Mouse (Mus musculus): ENCODE results near the gene Gm43518. TPM values are rescaled to one million over a fixed set of nuclear protein-coding genes. Genes with fewer than 3 reads are reported as not detected.

The Gm43518 gene
- polyA plus RNA-seq, 1 experiment from 2014 or later = 0.56 TPM

DNA sequence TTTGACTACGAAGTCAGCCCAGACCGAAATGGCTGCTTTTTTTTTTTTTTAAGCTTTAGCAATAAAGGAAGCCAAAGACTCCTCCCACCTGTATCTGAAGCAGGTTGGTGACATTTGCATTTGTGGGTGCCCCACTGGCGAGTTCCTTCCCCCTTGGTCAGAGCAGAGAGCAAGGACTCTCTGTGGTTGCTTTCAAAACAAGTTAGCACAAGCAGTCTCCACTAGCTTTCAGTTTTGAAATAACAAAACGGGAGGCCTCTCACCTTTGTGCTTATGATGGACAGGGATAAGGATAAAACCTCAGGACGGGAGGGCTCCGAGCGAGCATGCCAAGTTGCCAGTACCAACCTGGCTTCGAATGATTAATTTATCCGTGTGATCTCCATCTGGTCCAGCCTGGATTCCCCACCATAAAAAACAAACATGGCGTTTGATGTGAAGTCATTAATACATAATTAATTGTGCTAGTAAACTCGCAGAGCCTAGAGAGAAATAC lies 47.4 kb downstream of the Gm43518 start:
- no peaks in the 10 kb centered on the region for H3K9me3 ChIP-seq (ENCODE audit: control insufficient read depth, low read length)
- 0 out of 2 replicates have a peak, but pooled peaks cover 3% of the 10 kb centered on the region for H3K4me1 ChIP-seq (replicated peaks; ENCODE audit: control insufficient read depth, insufficient read depth)
- 0 out of 2 replicates have a peak overlapping the region, but pooled peaks have one; percentile 23 for H3K9ac ChIP-seq (ENCODE audit: low read length)
- TF ChIP-seq EP300 (optimal IDR thresholded peaks at IDR 0.05) (peak; percentile 20), CTCF (IDR thresholded peaks at IDR 0.05; ENCODE audit: low read depth) (no peak)
- H3K4me2 ChIP-seq (replicated peaks; ENCODE audit: low read depth) = peak overlapping the region; percentile 88
- DNase-seq (ENCODE audit: low spot score) = peak; percentile 50
- 14% methylated on average over 11 of the region's 11 CpGs for WGBS
- H3K27ac ChIP-seq (replicated peaks) = peak overlapping the region; percentile 94
- peak overlapping the region; percentile 65 for H3K4me3 ChIP-seq (ENCODE audit: low read depth, low read length)
- H3K36me3 ChIP-seq (ENCODE audit: control insufficient read depth, insufficient read depth, low read length) = no peaks in the 10 kb centered on the region
- ATAC-seq (ENCODE audit: low FRiP score, low TSS enrichment) = no peak
- no peaks in the 10 kb centered on the region for H3K27me3 ChIP-seq (ENCODE audit: control insufficient read depth, insufficient read depth, low read length)

DNA sequence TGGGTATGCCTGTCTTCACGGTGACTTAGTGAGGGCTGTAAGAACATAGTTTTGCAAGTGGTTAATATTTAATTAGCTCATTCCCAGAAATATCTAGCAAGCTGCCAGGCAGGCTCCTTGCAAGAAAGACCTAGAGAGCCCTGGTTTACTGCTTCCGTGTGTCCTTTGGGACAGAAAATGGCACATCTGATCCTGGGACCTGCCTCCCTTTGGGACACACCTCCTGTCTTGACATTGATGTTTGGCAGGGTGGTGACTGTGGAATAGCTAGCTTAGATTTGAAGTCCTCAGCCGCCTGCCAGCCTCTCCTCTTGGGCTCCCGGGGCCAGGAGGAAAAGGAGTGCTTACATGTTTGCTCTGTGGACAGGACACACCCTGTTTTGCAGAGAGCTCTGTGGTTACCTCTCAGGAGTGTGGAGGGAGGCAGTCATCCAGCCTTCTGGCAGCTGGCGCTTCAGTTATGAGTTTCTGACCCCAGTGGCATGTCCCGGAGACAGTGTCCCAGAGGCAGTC lies 48.5 kb downstream of the Gm43518 start:
- peak overlapping the region; percentile 10; the same call in 1 of the 2 replicates for H3K4me3 ChIP-seq (ENCODE audit: low read depth, low read length)

DNA sequence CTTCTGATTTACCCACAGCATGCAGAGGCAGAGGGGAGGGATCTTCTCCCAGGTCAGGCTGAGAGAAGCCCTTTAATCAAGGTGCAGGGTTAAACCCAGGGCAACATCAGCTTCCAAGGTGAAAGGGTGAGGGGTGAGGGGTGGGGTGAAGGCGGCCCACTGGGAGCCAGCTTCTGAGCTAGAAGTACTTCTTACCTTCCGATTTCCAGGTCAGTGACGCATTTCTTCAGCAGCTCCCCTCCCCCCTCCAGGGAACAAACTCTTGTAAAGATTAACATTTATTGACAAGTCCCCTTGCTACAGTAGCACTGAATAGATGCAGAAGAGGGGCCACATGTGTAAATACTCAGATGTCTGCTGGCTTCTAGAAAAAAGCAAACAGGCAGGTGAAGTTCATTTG lies 50.0 kb downstream of the Gm43518 start:
- 37% methylated on average over 3 of the region's 3 CpGs for WGBS
- Histone ChIP-seq H3K9ac (ENCODE audit: low read length) (no peak overlapping the region), H3K27ac (replicated peaks) (peak overlapping the region; percentile 74), H3K9me3 (ENCODE audit: control insufficient read depth, low read length) (no peaks in the 10 kb centered on the region), H3K27me3 (ENCODE audit: control insufficient read depth, insufficient read depth, low read length) (no peaks in the 10 kb centered on the region), H3K4me3 (ENCODE audit: low read depth, low read length) (no peak overlapping the region), H3K4me1 (replicated peaks; ENCODE audit: control insufficient read depth, insufficient read depth) (0 out of 2 replicates have a peak, but pooled peaks cover 3% of the 10 kb centered on the region), H3K36me3 (ENCODE audit: control insufficient read depth, insufficient read depth, low read length) (no peaks in the 10 kb centered on the region), H3K4me2 (replicated peaks; ENCODE audit: low read depth) (no peak overlapping the region)
- TF ChIP-seq EP300 (optimal IDR thresholded peaks at IDR 0.05) = no peak
- no peak for TF ChIP-seq CTCF (IDR thresholded peaks at IDR 0.05; ENCODE audit: low read depth)
- ATAC-seq (ENCODE audit: low FRiP score, low TSS enrichment) (no peak), DNase-seq (ENCODE audit: low spot score) (no peak)

More for the DNA sequence above, 48.5 kb downstream of the Gm43518 start:
- H3K9ac ChIP-seq (ENCODE audit: low read length) = no peak overlapping the region; the same call in 1 of the 2 replicates
- no peaks in the 10 kb centered on the region for H3K27me3 ChIP-seq (ENCODE audit: control insufficient read depth, insufficient read depth, low read length)
- TF ChIP-seq CTCF (IDR thresholded peaks at IDR 0.05; ENCODE audit: low read depth) = no peak
- no peak for TF ChIP-seq EP300 (optimal IDR thresholded peaks at IDR 0.05)
- ATAC-seq (ENCODE audit: low FRiP score, low TSS enrichment) (peak; percentile 81), DNase-seq (ENCODE audit: low spot score) (peak; percentile 85)
- no peaks in the 10 kb centered on the region for H3K9me3 ChIP-seq (ENCODE audit: control insufficient read depth, low read length)
- H3K36me3 ChIP-seq (ENCODE audit: control insufficient read depth, insufficient read depth, low read length) = no peaks in the 10 kb centered on the region
- H3K27ac ChIP-seq (replicated peaks) = peak overlapping the region; percentile 94
- 0 out of 2 replicates have a peak, but pooled peaks cover 3% of the 10 kb centered on the region for H3K4me1 ChIP-seq (replicated peaks; ENCODE audit: control insufficient read depth, insufficient read depth)
- H3K4me2 ChIP-seq (replicated peaks; ENCODE audit: low read depth) = peak overlapping the region; percentile 88
- WGBS = 46% methylated on average over 6 of the region's 6 CpGs

DNA sequence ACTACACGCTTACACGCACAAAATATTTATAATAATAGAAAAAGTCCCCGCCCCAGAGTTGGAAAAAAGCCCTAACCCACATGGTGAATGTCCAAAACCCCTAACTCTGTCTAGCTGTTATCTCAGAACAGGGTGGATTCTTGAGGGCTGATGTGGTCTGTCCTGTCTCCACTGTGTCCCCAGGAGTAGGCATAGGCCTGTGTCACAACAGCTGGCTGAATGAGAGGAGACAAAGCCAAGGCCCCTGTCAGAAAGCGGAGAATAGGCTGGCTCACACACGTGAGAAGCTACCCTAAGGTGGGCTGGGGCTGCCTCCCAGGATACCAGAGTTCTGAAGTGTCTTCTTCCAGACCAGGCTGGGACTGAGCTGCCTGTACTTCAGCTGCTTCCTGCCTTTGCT lies 50.9 kb downstream of the Gm43518 start:
- ATAC-seq (ENCODE audit: low FRiP score, low TSS enrichment) = no peak
- Histone ChIP-seq H3K27ac (replicated peaks) (peak overlapping the region; percentile 74), H3K9me3 (ENCODE audit: control insufficient read depth, low read length) (no peaks in the 10 kb centered on the region), H3K27me3 (ENCODE audit: control insufficient read depth, insufficient read depth, low read length) (no peaks in the 10 kb centered on the region), H3K4me2 (replicated peaks; ENCODE audit: low read depth) (no peak overlapping the region), H3K4me1 (replicated peaks; ENCODE audit: control insufficient read depth, insufficient read depth) (0 out of 2 replicates have a peak, but pooled peaks cover 3% of the 10 kb centered on the region), H3K9ac (ENCODE audit: low read length) (no peak overlapping the region), H3K36me3 (ENCODE audit: control insufficient read depth, insufficient read depth, low read length) (no peaks in the 10 kb centered on the region), H3K4me3 (ENCODE audit: low read depth, low read length) (no peak overlapping the region)
- DNase-seq (ENCODE audit: low spot score) = no peak
- 54% methylated on average over 5 of the region's 5 CpGs for WGBS
- TF ChIP-seq EP300 (optimal IDR thresholded peaks at IDR 0.05) (no peak), CTCF (IDR thresholded peaks at IDR 0.05; ENCODE audit: low read depth) (no peak)

DNA sequence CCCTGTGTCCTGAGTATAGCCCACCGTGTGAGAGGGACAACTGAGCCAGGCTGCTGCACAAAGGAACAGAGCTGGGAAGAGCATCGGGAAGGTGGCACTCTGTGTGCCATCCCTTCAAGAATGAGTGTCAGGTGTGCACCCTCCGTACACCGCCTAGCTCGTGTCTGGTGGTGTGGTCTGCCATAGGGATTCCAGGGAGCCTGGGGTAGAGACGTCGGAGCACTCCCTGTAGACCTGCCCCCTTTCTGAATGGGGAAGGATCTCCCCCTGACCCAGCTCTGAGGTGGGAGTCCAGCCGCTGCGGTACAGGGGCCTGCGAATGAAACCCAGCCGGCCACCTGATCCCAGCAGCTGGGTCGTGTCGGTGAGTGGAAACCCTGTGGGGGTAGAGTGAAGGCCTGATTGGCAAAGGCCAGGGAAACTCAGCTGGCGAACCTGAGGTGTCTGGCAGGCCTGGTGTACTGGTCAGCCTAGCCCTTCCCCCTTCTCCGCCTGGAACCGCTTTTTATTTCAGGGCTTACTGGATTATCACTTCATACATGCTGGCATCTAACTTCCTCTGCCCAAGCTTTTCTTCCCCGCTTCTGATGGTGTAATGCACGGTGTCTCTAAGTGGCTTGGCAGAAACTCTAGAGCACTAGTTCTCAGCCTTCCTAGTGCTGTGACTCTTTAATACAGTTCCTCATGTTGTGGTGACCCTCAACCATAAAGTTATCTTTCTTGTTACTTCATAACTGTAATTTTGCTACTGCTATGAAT lies 52.2 kb downstream of the Gm43518 start:
- no peak for TF ChIP-seq EP300 (optimal IDR thresholded peaks at IDR 0.05)
- TF ChIP-seq CTCF (IDR thresholded peaks at IDR 0.05; ENCODE audit: low read depth) = no peak
- no peak for DNase-seq (ENCODE audit: low spot score)
- WGBS = 69% methylated on average over 18 of the region's 18 CpGs
- Histone ChIP-seq H3K4me3 (ENCODE audit: low read depth, low read length) (no peak overlapping the region), H3K36me3 (ENCODE audit: control insufficient read depth, insufficient read depth, low read length) (no peaks in the 10 kb centered on the region), H3K9me3 (ENCODE audit: control insufficient read depth, low read length) (no peaks in the 10 kb centered on the region), H3K4me2 (replicated peaks; ENCODE audit: low read depth) (no peak overlapping the region), H3K4me1 (replicated peaks; ENCODE audit: control insufficient read depth, insufficient read depth) (0 out of 2 replicates have a peak, but pooled peaks cover 3% of the 10 kb centered on the region), H3K27me3 (ENCODE audit: control insufficient read depth, insufficient read depth, low read length) (no peaks in the 10 kb centered on the region), H3K27ac (replicated peaks) (peak overlapping the region; percentile 35; the same call in 1 of the 2 replicates), H3K9ac (ENCODE audit: low read length) (no peak overlapping the region; the same call in 1 of the 2 replicates)
- ATAC-seq (ENCODE audit: low FRiP score, low TSS enrichment) = no peak

Measured in stomach, postnatal 0 days (tissue).